ENCODE assay signal across 37 mouse cellular contexts in the genomic region with DNA sequence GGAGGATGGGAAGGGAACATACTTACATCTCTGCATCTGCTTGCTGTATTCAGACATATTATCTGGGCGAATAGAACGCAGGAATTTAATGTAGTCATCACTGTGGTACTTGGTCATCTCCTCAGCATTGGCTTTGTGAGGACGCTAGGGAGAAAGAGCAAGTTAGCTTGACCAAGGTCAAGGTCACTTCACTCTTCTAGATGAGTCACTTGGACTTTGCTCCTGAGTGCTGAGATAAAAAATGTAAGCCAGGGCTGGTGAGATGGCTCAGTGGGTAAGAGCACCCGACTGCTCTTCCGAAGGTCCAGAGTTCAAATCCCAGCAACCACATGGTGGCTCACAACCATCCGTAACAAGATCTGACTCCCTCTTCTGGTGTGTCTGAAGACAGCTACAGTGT. TPM values are rescaled to one million over a fixed set of nuclear protein-coding genes. Genes with fewer than 3 reads are reported as not detected.
"Had no signal": no experiment of that assay in that cellular context is flagged by ENCODE, and none has a peak within 500 bp of the region (broad histone marks: within the 10 kb centered on the region; RNA-seq: fewer than 3 reads in every experiment).

No protein-coding gene starts in this region.

RNA-seq across cellular contexts. Expression of a gene that starts 37.9 kb away (rescaled TPM):
- total RNA-seq: heart, postnatal 10 days; heart, postnatal 14 days; heart, postnatal 25 days; heart, postnatal 36 days; heart, postnatal 4 days; hematopoietic stem cell, adult 5-6 weeks; layer of hippocampus, adult 18-20 months; layer of hippocampus, adult 2 months; layer of hippocampus, adult 8-10 months; layer of hippocampus, postnatal 25 days; layer of hippocampus, postnatal 36 days had no signal
- polyA plus RNA-seq: heart, embryonic 11.5 days; heart, embryonic 13.5 days; heart, embryonic 14.5 days; heart, embryonic 15.5 days; heart, embryonic 16.5 days; hindbrain, embryonic 11.5 days; hindbrain, embryonic 12.5 days; hindbrain, embryonic 13.5 days; inflammation-experienced regulatory T-cells, adult 6 months; intestine, embryonic 14.5 days; intestine, embryonic 15.5 days; intestine, embryonic 16.5 days; kidney, embryonic 14.5 days; kidney, embryonic 15.5 days; kidney, embryonic 16.5 days had no signal

RNA-seq across cellular contexts. Expression of a gene that starts 38.1 kb away (rescaled TPM):
- total RNA-seq: heart, postnatal 10 days; heart, postnatal 14 days; heart, postnatal 25 days; heart, postnatal 36 days; heart, postnatal 4 days; hematopoietic stem cell, adult 5-6 weeks; hindbrain, postnatal 0 days; layer of hippocampus, adult 18-20 months; layer of hippocampus, postnatal 14 days; layer of hippocampus, postnatal 25 days; layer of hippocampus, postnatal 36 days; left cerebral cortex, adult 18-20 months; left cerebral cortex, adult 2 months had no signal
- polyA plus RNA-seq: heart, embryonic 11.5 days; heart, embryonic 12.5 days; heart, embryonic 13.5 days; heart, embryonic 14.5 days; heart, embryonic 15.5 days; heart, embryonic 16.5 days; heart, postnatal 0 days; hindbrain, embryonic 10.5 days; hindbrain, embryonic 11.5 days; hindbrain, embryonic 12.5 days; inflammation-experienced regulatory T-cells, adult 6 months; intestine, embryonic 14.5 days; intestine, embryonic 15.5 days; intestine, embryonic 16.5 days; intestine, postnatal 0 days; kidney, adult 2 months; kidney, embryonic 14.5 days; kidney, embryonic 15.5 days; kidney, embryonic 16.5 days; kidney, postnatal 0 days; large intestine, adult 2 months had no signal
